In genomic region chr16:81496111-81496510, GRCm38 (mm10) we compare ENCODE assay signal across 24 mouse cellular contexts.
DNase-seq lines count a peak whose midpoint lies in the region; ATAC-seq and TF ChIP-seq lines count a peak whose summit lies in the region.
"Had no signal": no experiment of that assay in that cellular context is flagged by ENCODE, and none has a peak within 500 bp of the region (broad histone marks: within the 10 kb centered on the region; RNA-seq: fewer than 3 reads in every experiment).

No protein-coding gene starts in this region.

- no peak overlapping the region for H3K4me3 ChIP-seq in embryonic facial prominence, embryonic 11.5 days (ENCODE audit: low read depth, low read length)
- H3K4me3 ChIP-seq in embryonic facial prominence, embryonic 10.5 days: no peak overlapping the region
- H3K4me3 ChIP-seq in forebrain, postnatal 0 days (ENCODE audit: low read depth, low read length): no peak overlapping the region
- no peak overlapping the region for H3K4me3 ChIP-seq in forebrain, embryonic 16.5 days (replicated peaks; ENCODE audit: low read length)
- H3K4me3 ChIP-seq in hindbrain, embryonic 16.5 days (ENCODE audit: low read length): no peak overlapping the region
- H3K4me3 ChIP-seq: embryonic facial prominence, embryonic 13.5 days; forebrain, embryonic 15.5 days had no signal

- no peaks in the 10 kb centered on the region for H3K4me1 ChIP-seq in embryonic facial prominence, embryonic 11.5 days (ENCODE audit: control insufficient read depth, insufficient read depth, low read length)
- no peaks in the 10 kb centered on the region for H3K4me1 ChIP-seq in embryonic facial prominence, embryonic 10.5 days
- no peaks in the 10 kb centered on the region for H3K4me1 ChIP-seq in forebrain, postnatal 0 days (ENCODE audit: insufficient read depth)
- no peaks in the 10 kb centered on the region for H3K4me1 ChIP-seq in forebrain, embryonic 16.5 days (replicated peaks; ENCODE audit: control insufficient read depth, insufficient read depth, low read length)
- no peaks in the 10 kb centered on the region for H3K4me1 ChIP-seq in hindbrain, embryonic 16.5 days (ENCODE audit: control insufficient read depth, insufficient read depth, low read depth, low read length)
- H3K4me1 ChIP-seq: embryonic facial prominence, embryonic 13.5 days; forebrain, embryonic 15.5 days had no signal

- H3K36me3 ChIP-seq in embryonic facial prominence, embryonic 11.5 days (replicated peaks; ENCODE audit: control insufficient read depth, insufficient read depth, low read depth, low read length): no peaks in the 10 kb centered on the region
- no peaks in the 10 kb centered on the region for H3K36me3 ChIP-seq in embryonic facial prominence, embryonic 10.5 days (replicated peaks)
- H3K36me3 ChIP-seq in forebrain, postnatal 0 days (ENCODE audit: insufficient read depth): no peaks in the 10 kb centered on the region
- no peaks in the 10 kb centered on the region for H3K36me3 ChIP-seq in forebrain, embryonic 16.5 days (ENCODE audit: control insufficient read depth, insufficient read depth)
- H3K36me3 ChIP-seq in hindbrain, embryonic 16.5 days (ENCODE audit: control insufficient read depth, insufficient read depth, low read length): no peaks in the 10 kb centered on the region
- H3K36me3 ChIP-seq: embryonic facial prominence, embryonic 13.5 days; forebrain, embryonic 15.5 days; G1E had no signal

- TF ChIP-seq POLR2A in brain, embryonic 14.5 days (IDR thresholded peaks at IDR 0.05; ENCODE audit: borderline replicate concordance, extremely low read depth, insufficient read depth, insufficient read length, poor library complexity, severe bottlenecking): no peak

- no peak overlapping the region for H3K4me2 ChIP-seq in embryonic facial prominence, embryonic 11.5 days (ENCODE audit: low read depth, low read length)
- no peak overlapping the region for H3K4me2 ChIP-seq in forebrain, postnatal 0 days (ENCODE audit: low read depth)
- no peak overlapping the region for H3K4me2 ChIP-seq in forebrain, embryonic 16.5 days (ENCODE audit: low read length)
- no peak overlapping the region for H3K4me2 ChIP-seq in hindbrain, embryonic 16.5 days (ENCODE audit: low read length)
- H3K4me2 ChIP-seq: embryonic facial prominence, embryonic 13.5 days; forebrain, embryonic 15.5 days had no signal

- peak; percentile 9 for DNase-seq in embryonic facial prominence, embryonic 11.5 days (ENCODE audit: low spot score)
- DNase-seq in embryonic facial prominence, embryonic 10.5 days (ENCODE audit: low spot score): no peak
- DNase-seq in forebrain, postnatal 0 days: peak; percentile 2
- DNase-seq in brain, embryonic 14.5 days (ENCODE audit: low read depth): peak; percentile 17
- DNase-seq: adrenal gland, adult 8-10 months; adrenal gland, postnatal 14 days; adrenal gland, postnatal 36 days; B cell, adult 2 months; cerebellum, adult 11 months; cerebellum, adult 18-20 months; cerebellum, adult 8-10 months; cerebellum, adult 9-11 months; cerebellum, postnatal 14 days; cerebellum, postnatal 36 days; embryo, embryonic 11 days had no signal

- TF ChIP-seq CTCF in forebrain, postnatal 0 days (IDR thresholded peaks at IDR 0.05; ENCODE audit: low read depth): no peak
- no peak for TF ChIP-seq CTCF in brain, embryonic 14.5 days (IDR thresholded peaks at IDR 0.05; ENCODE audit: borderline replicate concordance, extremely low read depth, insufficient read depth, insufficient read length)

- 72% methylated on average over 2 of the region's 2 CpGs for WGBS in embryonic facial prominence, embryonic 11.5 days
- WGBS in embryonic facial prominence, embryonic 10.5 days: 73% methylated on average over 2 of the region's 2 CpGs
- WGBS in forebrain, postnatal 0 days: 15% methylated on average over 2 of the region's 2 CpGs
- 12% methylated on average over 2 of the region's 2 CpGs for WGBS in forebrain, embryonic 16.5 days
- 42% methylated on average over 2 of the region's 2 CpGs for WGBS in hindbrain, embryonic 16.5 days

- no peak overlapping the region for H3K27ac ChIP-seq in embryonic facial prominence, embryonic 11.5 days (replicated peaks; ENCODE audit: low read depth, low read length)
- H3K27ac ChIP-seq in embryonic facial prominence, embryonic 10.5 days (replicated peaks): no peak overlapping the region
- H3K27ac ChIP-seq in forebrain, postnatal 0 days (ENCODE audit: low read depth, low read length): no peak overlapping the region
- H3K27ac ChIP-seq in forebrain, embryonic 16.5 days (ENCODE audit: low read length): no peak overlapping the region
- no peak overlapping the region for H3K27ac ChIP-seq in hindbrain, embryonic 16.5 days (ENCODE audit: low read depth, low read length)
- H3K27ac ChIP-seq: embryonic facial prominence, embryonic 13.5 days; forebrain, embryonic 15.5 days had no signal

- H3K9me3 ChIP-seq in embryonic facial prominence, embryonic 11.5 days (replicated peaks; ENCODE audit: control insufficient read depth, low read length): no peaks in the 10 kb centered on the region
- no peaks in the 10 kb centered on the region for H3K9me3 ChIP-seq in embryonic facial prominence, embryonic 10.5 days
- no peaks in the 10 kb centered on the region for H3K9me3 ChIP-seq in forebrain, postnatal 0 days (ENCODE audit: low read length)
- no peaks in the 10 kb centered on the region for H3K9me3 ChIP-seq in forebrain, embryonic 16.5 days (ENCODE audit: control insufficient read depth, low read length)
- no peaks in the 10 kb centered on the region for H3K9me3 ChIP-seq in hindbrain, embryonic 16.5 days (ENCODE audit: control insufficient read depth, low read length)
- H3K9me3 ChIP-seq: embryonic facial prominence, embryonic 13.5 days; forebrain, embryonic 15.5 days; G1E had no signal

- H3K9ac ChIP-seq in embryonic facial prominence, embryonic 11.5 days (replicated peaks; ENCODE audit: low read length): no peak overlapping the region
- no peak overlapping the region for H3K9ac ChIP-seq in forebrain, postnatal 0 days
- no peak overlapping the region for H3K9ac ChIP-seq in forebrain, embryonic 16.5 days (replicated peaks; ENCODE audit: low read depth, low read length)
- H3K9ac ChIP-seq in hindbrain, embryonic 16.5 days (ENCODE audit: low read depth, low read length): no peak overlapping the region
- H3K9ac ChIP-seq: embryonic facial prominence, embryonic 13.5 days; forebrain, embryonic 15.5 days had no signal

- no peaks in the 10 kb centered on the region for H3K27me3 ChIP-seq in embryonic facial prominence, embryonic 11.5 days (ENCODE audit: control insufficient read depth, insufficient read depth, low read length)
- no peaks in the 10 kb centered on the region for H3K27me3 ChIP-seq in embryonic facial prominence, embryonic 10.5 days (replicated peaks; ENCODE audit: low read depth, poor library complexity, severe bottlenecking)
- no peaks in the 10 kb centered on the region for H3K27me3 ChIP-seq in forebrain, postnatal 0 days (ENCODE audit: insufficient read depth, low read length)
- no peaks in the 10 kb centered on the region for H3K27me3 ChIP-seq in forebrain, embryonic 16.5 days (replicated peaks; ENCODE audit: control insufficient read depth, insufficient read depth, low read length)
- H3K27me3 ChIP-seq in hindbrain, embryonic 16.5 days (replicated peaks; ENCODE audit: control insufficient read depth, insufficient read depth, low read length): no peaks in the 10 kb centered on the region
- H3K27me3 ChIP-seq: CH12.LX; embryonic facial prominence, embryonic 13.5 days; forebrain, embryonic 15.5 days had no signal

- ATAC-seq in embryonic facial prominence, embryonic 11.5 days (replicated peaks; ENCODE audit: insufficient number of reproducible peaks, low FRiP score, low TSS enrichment, low read depth): no peak
- no peak for ATAC-seq in forebrain, postnatal 0 days
- no peak for ATAC-seq in forebrain, embryonic 16.5 days
- ATAC-seq in hindbrain, embryonic 16.5 days: no peak
- ATAC-seq: activated CD4-positive, CD25-positive, alpha-beta regulatory T cell, adult 4 months; CD4-positive, CD25-positive, alpha-beta regulatory T cell, adult 4 months; forebrain, embryonic 15.5 days; Patski had no signal
